Mouse (Mus musculus): ENCODE measurements around the gene Riox2.

- TF ChIP-seq CTCF (conservative IDR thresholded peaks at IDR 0.05; ENCODE audit: insufficient read depth, insufficient read length, low read depth, low read length) (no peak), POLR2A (IDR thresholded peaks at IDR 0.05; ENCODE audit: low read depth, low read length) (no peak)
These were observed 55.4 kb downstream of the Riox2 start for GRCm38 (mm10) chr16:59526939-59527338.

All from kidney, adult 2 months (tissue).